Mouse (Mus musculus) testis, adult 2 months (tissue): ENCODE data around the gene Cttn.

Experiments used
- CTCF ChIP-seq: fragments of 200-500 bp; IDR thresholded peaks from 2 replicates; pipeline ENCODE4 v1.5.1; 2012; ENCODE audit warnings: low read depth, mild to moderate bottlenecking, inconsistent platforms, low read length, moderate library complexity; ENCODE audit not compliant: control insufficient read depth, insufficient read depth, insufficient replicate concordance
- POLR2A ChIP-seq: fragments of 200-500 bp; IDR thresholded peaks from 2 replicates; pipeline ENCODE4 v1.6.1; 2012; ENCODE audit warnings: low read depth, mild to moderate bottlenecking, inconsistent platforms, low read length, moderate library complexity; ENCODE audit not compliant: control insufficient read depth

DNA sequence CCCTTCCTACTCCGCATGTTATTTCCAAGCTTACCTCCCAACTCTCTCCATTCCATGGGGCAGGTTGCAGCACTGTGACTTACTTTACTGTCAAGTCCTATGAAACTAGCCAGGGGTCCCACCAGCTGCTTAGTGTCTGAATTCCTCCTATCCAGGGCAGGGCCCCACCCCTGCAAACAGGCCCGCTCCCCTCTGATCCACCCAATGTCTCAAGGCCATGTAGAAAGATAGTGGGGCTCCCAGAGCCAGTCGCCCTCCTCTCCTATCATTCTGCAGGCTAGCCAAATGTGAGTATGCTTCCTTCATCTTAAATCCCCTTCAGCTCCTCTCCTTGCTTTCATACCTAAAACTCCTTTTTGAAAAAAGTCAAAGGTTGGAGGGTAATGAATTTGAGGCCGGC lies 38.3 kb upstream of the Cttn start:
- TF ChIP-seq CTCF (no peak), POLR2A (no peak)
